Mouse (Mus musculus): ENCODE data around the gene Pomgnt1.

Gene Pomgnt1

GRCm38 (mm10) chr4:116123602-116124519 lies at the start of gene Pomgnt1, which contains the start of gene Rad54l:
TSS of gene Pomgnt1 (plus strand) at chr4:116123840.
TSS of gene Rad54l (minus strand) at chr4:116123690.
- peak; percentile 97 for ATAC-seq (ENCODE audit: low TSS enrichment)

GRCm38 (mm10) chr4:116074145-116074675 lies 49.4 kb upstream of the Pomgnt1 start:
- no peak; the same call in 1 of the 2 replicates for ATAC-seq (ENCODE audit: low TSS enrichment)

GRCm38 (mm10) chr4:116074861-116075620 lies 48.6 kb upstream of the Pomgnt1 start, which contains the start of the genes Uqcrh and Lrrc41:
TSS of gene Uqcrh (minus strand) at chr4:116075071.
TSS of gene Lrrc41 (plus strand) at chr4:116075269.
- ATAC-seq (ENCODE audit: low TSS enrichment) = peak; percentile 86

- ATAC-seq (ENCODE audit: low TSS enrichment) = peak; percentile 14; the same call in 1 of the 2 replicates
Measured at GRCm38 (mm10) chr4:116075631-116076368, 47.8 kb upstream of the Pomgnt1 start.

GRCm38 (mm10) chr4:116076369-116077231 lies 47.0 kb upstream of the Pomgnt1 start:
- peak; percentile 4; the same call in 1 of the 2 replicates for ATAC-seq (ENCODE audit: low TSS enrichment)

- ATAC-seq (ENCODE audit: low TSS enrichment) = no peak
Measured at GRCm38 (mm10) chr4:116077240-116078095, 46.2 kb upstream of the Pomgnt1 start.

GRCm38 (mm10) chr4:116088510-116089249 lies 35.0 kb upstream of the Pomgnt1 start:
- ATAC-seq (ENCODE audit: low TSS enrichment) = peak; percentile 85

GRCm38 (mm10) chr4:116096291-116096690 lies 27.3 kb upstream of the Pomgnt1 start:
- no peak for ATAC-seq (ENCODE audit: low TSS enrichment)

- ATAC-seq (ENCODE audit: low TSS enrichment) = no peak
Measured at GRCm38 (mm10) chr4:116097211-116097610, 26.4 kb upstream of the Pomgnt1 start.

- ATAC-seq (ENCODE audit: low TSS enrichment) = no peak
Measured at GRCm38 (mm10) chr4:116100959-116101358, 22.7 kb upstream of the Pomgnt1 start.

GRCm38 (mm10) chr4:116105278-116105677 lies 18.4 kb upstream of the Pomgnt1 start:
- peak; percentile 82 for ATAC-seq (ENCODE audit: low TSS enrichment)

GRCm38 (mm10) chr4:116110695-116111094 lies 12.9 kb upstream of the Pomgnt1 start:
- no peak for ATAC-seq (ENCODE audit: low TSS enrichment)

- ATAC-seq (ENCODE audit: low TSS enrichment) = no peak
Measured at GRCm38 (mm10) chr4:116111486-116111885, 12.2 kb upstream of the Pomgnt1 start.

- ATAC-seq (ENCODE audit: low TSS enrichment) = no peak
Measured at GRCm38 (mm10) chr4:116122762-116123161, 878 bp upstream of the Pomgnt1 start.

- ATAC-seq (ENCODE audit: low TSS enrichment) = no peak
Measured at GRCm38 (mm10) chr4:116125803-116126386, 2.3 kb downstream of the Pomgnt1 start.

- ATAC-seq (ENCODE audit: low TSS enrichment) = no peak
Measured at GRCm38 (mm10) chr4:116127956-116128355, 4.3 kb downstream of the Pomgnt1 start.

GRCm38 (mm10) chr4:116133126-116133525 lies 9.5 kb downstream of the Pomgnt1 start:
- ATAC-seq (ENCODE audit: low TSS enrichment) = no peak

GRCm38 (mm10) chr4:116134990-116135389 lies 11.3 kb downstream of the Pomgnt1 start:
- ATAC-seq (ENCODE audit: low TSS enrichment) = peak; percentile 72
